Mouse (Mus musculus): Measurements from ENCODE around the gene Eipr1. TPM values are rescaled to one million over a fixed set of nuclear protein-coding genes. Genes with fewer than 3 reads are reported as not detected.

Eipr1 gene
- polyA plus RNA-seq, 1 experiment from 2014 or later: 36.3 TPM

- peaks cover 10% of the 10 kb centered on the region for H3K4me1 ChIP-seq (replicated peaks; ENCODE audit: control insufficient read depth, insufficient read depth, low read length)
- no peak for DNase-seq (ENCODE audit: low spot score)
- no peak overlapping the region for H3K4me2 ChIP-seq (ENCODE audit: low read depth, low read length, severe bottlenecking)
- WGBS: 91% methylated on average over 3 of the region's 3 CpGs
- ATAC-seq (replicated peaks; ENCODE audit: low FRiP score): no peak
- no peak overlapping the region for H3K4me3 ChIP-seq (ENCODE audit: low read depth, low read length)
- no peak overlapping the region for H3K9ac ChIP-seq (ENCODE audit: low read length)
- no peaks in the 10 kb centered on the region for H3K9me3 ChIP-seq (ENCODE audit: control insufficient read depth, low read length)
- H3K36me3 ChIP-seq (ENCODE audit: control insufficient read depth, insufficient read depth, low read length): no peaks in the 10 kb centered on the region
- no peaks in the 10 kb centered on the region for H3K27me3 ChIP-seq (ENCODE audit: control insufficient read depth, insufficient read depth, low read length)
- no peak overlapping the region for H3K27ac ChIP-seq (ENCODE audit: low read depth, low read length)
Observed at GRCm38 (mm10) chr12:28800891-28801290, 49.3 kb downstream of the Eipr1 start.

GRCm38 (mm10) chr12:28801731-28802130 lies 50.1 kb downstream of the Eipr1 start:
- peaks cover 10% of the 10 kb centered on the region for H3K4me1 ChIP-seq (replicated peaks; ENCODE audit: control insufficient read depth, insufficient read depth, low read length)
- H3K9me3 ChIP-seq (ENCODE audit: control insufficient read depth, low read length): no peaks in the 10 kb centered on the region

GRCm38 (mm10) chr12:28803043-28803442 lies 51.4 kb downstream of the Eipr1 start:
- Histone ChIP-seq H3K36me3 (ENCODE audit: control insufficient read depth, insufficient read depth, low read length) (no peaks in the 10 kb centered on the region), H3K4me1 (replicated peaks; ENCODE audit: control insufficient read depth, insufficient read depth, low read length) (peaks cover 10% of the 10 kb centered on the region), H3K4me3 (ENCODE audit: low read depth, low read length) (no peak overlapping the region), H3K4me2 (ENCODE audit: low read depth, low read length, severe bottlenecking) (no peak overlapping the region), H3K27ac (ENCODE audit: low read depth, low read length) (no peak overlapping the region), H3K9me3 (ENCODE audit: control insufficient read depth, low read length) (no peaks in the 10 kb centered on the region), H3K9ac (ENCODE audit: low read length) (no peak overlapping the region), H3K27me3 (ENCODE audit: control insufficient read depth, insufficient read depth, low read length) (no peaks in the 10 kb centered on the region)
- no peak for DNase-seq (ENCODE audit: low spot score)
- no peak for ATAC-seq (replicated peaks; ENCODE audit: low FRiP score)

More at GRCm38 (mm10) chr12:28801731-28802130, 50.1 kb downstream of the Eipr1 start:
- Histone ChIP-seq H3K9ac (ENCODE audit: low read length) (no peak overlapping the region), H3K36me3 (ENCODE audit: control insufficient read depth, insufficient read depth, low read length) (no peaks in the 10 kb centered on the region), H3K4me2 (ENCODE audit: low read depth, low read length, severe bottlenecking) (no peak overlapping the region), H3K27me3 (ENCODE audit: control insufficient read depth, insufficient read depth, low read length) (no peaks in the 10 kb centered on the region), H3K27ac (ENCODE audit: low read depth, low read length) (no peak overlapping the region), H3K4me3 (ENCODE audit: low read depth, low read length) (no peak overlapping the region)
- DNase-seq (ENCODE audit: low spot score) (no peak), ATAC-seq (replicated peaks; ENCODE audit: low FRiP score) (no peak)
- 91% methylated on average over 6 of the region's 6 CpGs for WGBS

- Histone ChIP-seq H3K27ac (ENCODE audit: low read depth, low read length) (0 out of 2 replicates have a peak overlapping the region, but pooled peaks have one; percentile 0), H3K4me1 (replicated peaks; ENCODE audit: control insufficient read depth, insufficient read depth, low read length) (peaks cover 9% of the 10 kb centered on the region), H3K9me3 (ENCODE audit: control insufficient read depth, low read length) (no peaks in the 10 kb centered on the region), H3K4me2 (ENCODE audit: low read depth, low read length, severe bottlenecking) (no peak overlapping the region), H3K36me3 (ENCODE audit: control insufficient read depth, insufficient read depth, low read length) (no peaks in the 10 kb centered on the region), H3K9ac (ENCODE audit: low read length) (no peak overlapping the region), H3K4me3 (ENCODE audit: low read depth, low read length) (no peak overlapping the region), H3K27me3 (ENCODE audit: control insufficient read depth, insufficient read depth, low read length) (no peaks in the 10 kb centered on the region; the same call in 1 of the 2 replicates)
- ATAC-seq (replicated peaks; ENCODE audit: low FRiP score) (no peak), DNase-seq (ENCODE audit: low spot score) (no peak)
- WGBS: 75% methylated on average over 3 of the region's 3 CpGs
Observed at GRCm38 (mm10) chr12:28804558-28805481, 53.2 kb downstream of the Eipr1 start.

GRCm38 (mm10) chr12:28808786-28809375 lies 57.3 kb downstream of the Eipr1 start:
- Histone ChIP-seq H3K36me3 (ENCODE audit: control insufficient read depth, insufficient read depth, low read length) (no peaks in the 10 kb centered on the region), H3K9me3 (ENCODE audit: control insufficient read depth, low read length) (no peaks in the 10 kb centered on the region), H3K27ac (ENCODE audit: low read depth, low read length) (no peak overlapping the region), H3K4me1 (replicated peaks; ENCODE audit: control insufficient read depth, insufficient read depth, low read length) (no peaks in the 10 kb centered on the region; the same call in 1 of the 2 replicates), H3K27me3 (ENCODE audit: control insufficient read depth, insufficient read depth, low read length) (peaks cover 19% of the 10 kb centered on the region), H3K4me2 (ENCODE audit: low read depth, low read length, severe bottlenecking) (no peak overlapping the region), H3K4me3 (ENCODE audit: low read depth, low read length) (no peak overlapping the region), H3K9ac (ENCODE audit: low read length) (no peak overlapping the region)
- no peak for ATAC-seq (replicated peaks; ENCODE audit: low FRiP score)
- WGBS: 79% methylated on average over 4 of the region's 4 CpGs
- no peak for DNase-seq (ENCODE audit: low spot score)

- WGBS: 59% methylated on average over 4 of the region's 4 CpGs
- no peak overlapping the region for H3K27ac ChIP-seq (ENCODE audit: low read depth, low read length)
- H3K4me3 ChIP-seq (ENCODE audit: low read depth, low read length): no peak overlapping the region
- DNase-seq (ENCODE audit: low spot score): no peak
- H3K9me3 ChIP-seq (ENCODE audit: control insufficient read depth, low read length): no peaks in the 10 kb centered on the region; the same call in 1 of the 2 replicates
- H3K36me3 ChIP-seq (ENCODE audit: control insufficient read depth, insufficient read depth, low read length): no peaks in the 10 kb centered on the region
- no peak for ATAC-seq (replicated peaks; ENCODE audit: low FRiP score)
- no peaks in the 10 kb centered on the region; the same call in 1 of the 2 replicates for H3K4me1 ChIP-seq (replicated peaks; ENCODE audit: control insufficient read depth, insufficient read depth, low read length)
- peaks cover 27% of the 10 kb centered on the region for H3K27me3 ChIP-seq (ENCODE audit: control insufficient read depth, insufficient read depth, low read length)
- H3K9ac ChIP-seq (ENCODE audit: low read length): no peak overlapping the region
- no peak overlapping the region for H3K4me2 ChIP-seq (ENCODE audit: low read depth, low read length, severe bottlenecking)
Observed at GRCm38 (mm10) chr12:28809756-28810337, 58.2 kb downstream of the Eipr1 start.

GRCm38 (mm10) chr12:28816681-28817426 lies 65.3 kb downstream of the Eipr1 start:
- peaks cover 23% of the 10 kb centered on the region for H3K4me1 ChIP-seq (replicated peaks; ENCODE audit: control insufficient read depth, insufficient read depth, low read length)
- H3K27ac ChIP-seq (ENCODE audit: low read depth, low read length): peak overlapping the region; percentile 68
- ATAC-seq (replicated peaks; ENCODE audit: low FRiP score) (peak; percentile 26), DNase-seq (ENCODE audit: low spot score) (no peak)
- no peak overlapping the region for H3K4me3 ChIP-seq (ENCODE audit: low read depth, low read length)
- peak overlapping the region; percentile 38; the same call in 1 of the 2 replicates for H3K4me2 ChIP-seq (ENCODE audit: low read depth, low read length, severe bottlenecking)
- peaks cover 66% of the 10 kb centered on the region for H3K27me3 ChIP-seq (ENCODE audit: control insufficient read depth, insufficient read depth, low read length)
- 13% methylated on average over 9 of the region's 9 CpGs for WGBS
- peak overlapping the region; percentile 37; the same call in 1 of the 2 replicates for H3K9ac ChIP-seq (ENCODE audit: low read length)
- H3K9me3 ChIP-seq (ENCODE audit: control insufficient read depth, low read length): no peaks in the 10 kb centered on the region; the same call in 1 of the 2 replicates
- H3K36me3 ChIP-seq (ENCODE audit: control insufficient read depth, insufficient read depth, low read length): no peaks in the 10 kb centered on the region

GRCm38 (mm10) chr12:28817427-28817752 lies 65.8 kb downstream of the Eipr1 start:
- Histone ChIP-seq H3K27me3 (ENCODE audit: control insufficient read depth, insufficient read depth, low read length) (peaks cover 70% of the 10 kb centered on the region), H3K9ac (ENCODE audit: low read length) (no peak overlapping the region; the same call in 1 of the 2 replicates), H3K4me1 (replicated peaks; ENCODE audit: control insufficient read depth, insufficient read depth, low read length) (peaks cover 23% of the 10 kb centered on the region), H3K9me3 (ENCODE audit: control insufficient read depth, low read length) (no peaks in the 10 kb centered on the region; the same call in 1 of the 2 replicates), H3K36me3 (ENCODE audit: control insufficient read depth, insufficient read depth, low read length) (no peaks in the 10 kb centered on the region), H3K4me2 (ENCODE audit: low read depth, low read length, severe bottlenecking) (peak overlapping the region; percentile 38; the same call in 1 of the 2 replicates), H3K27ac (ENCODE audit: low read depth, low read length) (peak overlapping the region; percentile 68; the same call in 1 of the 2 replicates), H3K4me3 (ENCODE audit: low read depth, low read length) (no peak overlapping the region)
- under 1% methylated on average over 5 of the region's 5 CpGs for WGBS
- ATAC-seq (replicated peaks; ENCODE audit: low FRiP score) (peak; percentile 96), DNase-seq (ENCODE audit: low spot score) (peak; percentile 89)
